Mouse (Mus musculus) right cerebral cortex, postnatal 10 days (tissue): Measurements from ENCODE around the gene Cplane1.
"Not testable (repeated sequence)": the region's sequence is repeated elsewhere in the genome, so short reads cannot be mapped to it uniquely, and the experiment has no call there.

Experiments
- DNase-seq, 2 experiments: peaks; one replicate each; pipeline ENCODE4 v3.0.0; 2021; ENCODE audit warnings: low spot score in 2 of 2

Gene Cplane1

GRCm38 (mm10) chr15:8168591-8169265, at the start of gene Cplane1:
Cplane1 (plus strand) TSS chr15:8169106.
- DNase-seq = peak; percentile 94 to 96

DNA sequence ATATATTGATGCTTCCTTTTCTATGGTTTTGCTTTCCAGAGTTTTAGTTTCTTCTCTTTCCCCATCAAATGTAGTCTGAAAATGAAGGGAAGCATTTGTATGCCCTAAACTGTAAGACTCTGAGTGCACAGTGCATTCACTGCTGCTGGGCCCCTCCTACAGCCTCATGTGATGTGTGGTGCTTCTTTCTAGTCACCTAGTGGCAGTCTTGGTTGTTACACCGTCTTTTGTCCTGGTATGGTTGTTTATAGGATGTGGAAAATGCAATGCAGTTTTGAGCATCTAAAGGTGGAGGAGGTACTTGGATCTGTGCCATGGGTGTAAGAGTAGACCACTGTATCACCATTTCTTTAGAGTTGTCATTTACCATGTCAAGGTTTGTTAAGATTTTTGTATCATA, 39.6 kb upstream of the Cplane1 start:
- no peak for DNase-seq

DNA sequence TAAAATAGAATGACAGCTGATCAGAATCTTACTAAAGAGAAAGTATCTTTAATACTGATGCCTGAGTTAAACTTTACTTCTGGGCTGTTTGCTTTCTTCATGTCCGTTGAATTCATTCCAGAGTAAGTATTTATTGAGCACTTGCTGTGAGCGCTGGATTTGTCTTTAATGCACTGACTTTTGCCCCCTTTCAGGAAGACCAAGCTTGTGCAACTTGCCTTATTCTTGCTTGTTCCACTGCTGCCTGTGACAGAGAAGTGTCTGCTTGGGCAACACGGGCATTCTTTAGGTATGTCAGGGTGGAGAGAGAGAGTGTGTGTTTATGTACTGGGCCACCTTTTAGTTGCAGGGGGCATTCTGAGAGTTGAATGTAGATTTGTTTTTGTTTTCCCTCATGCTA, 37.6 kb upstream of the Cplane1 start:
- DNase-seq = no peak

DNA sequence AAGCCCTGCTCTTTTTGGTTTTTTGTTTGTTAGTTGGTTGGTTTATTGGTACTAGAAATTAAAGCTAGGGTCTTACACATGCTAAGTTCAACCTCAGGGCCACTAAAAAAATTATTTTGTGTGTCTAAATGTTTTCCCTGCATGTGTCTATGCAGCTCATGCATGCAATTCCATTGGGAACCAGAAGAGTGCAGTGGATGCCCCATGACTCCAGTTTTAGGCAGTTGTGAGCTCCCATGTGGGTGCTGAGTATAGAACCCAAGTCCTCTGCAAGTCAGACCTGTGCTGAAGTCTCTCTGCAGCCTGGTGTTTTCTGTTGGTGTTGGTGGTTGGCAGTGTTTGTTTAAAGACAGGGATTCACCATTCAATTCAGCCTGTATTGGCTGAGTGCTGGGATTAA, 37.1 kb upstream of the Cplane1 start:
- no peak for DNase-seq

GRCm38 (mm10) chr15:8135606-8136005, 33.3 kb upstream of the Cplane1 start:
- no peak for DNase-seq

GRCm38 (mm10) chr15:8161841-8162240, 7.1 kb upstream of the Cplane1 start:
- no peak for DNase-seq

DNA sequence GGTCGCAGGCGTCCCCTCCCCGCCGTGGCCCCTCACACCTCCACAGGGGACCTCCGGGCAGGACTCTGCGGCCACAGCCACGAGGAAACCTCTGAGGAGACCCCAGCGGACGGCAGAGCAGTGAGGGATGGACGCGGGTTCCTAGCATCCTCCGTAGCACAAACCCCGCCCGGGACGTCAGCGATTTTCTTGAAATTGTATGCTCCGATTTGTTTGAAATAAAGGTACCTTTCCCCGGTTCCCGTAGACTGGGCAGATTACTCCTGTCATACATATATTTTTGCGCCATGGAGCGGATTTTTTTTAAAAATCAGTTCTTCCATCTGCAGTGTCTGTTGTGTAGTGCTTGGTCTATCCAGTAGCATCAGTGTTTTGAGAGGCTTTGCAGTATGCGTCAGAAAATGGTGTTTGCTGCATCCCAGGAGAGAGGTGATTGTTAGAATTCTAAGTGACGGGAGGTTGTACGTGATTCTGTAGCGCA, 400 bp downstream of the Cplane1 start:
- DNase-seq = peak; percentile 54 to 58

DNA sequence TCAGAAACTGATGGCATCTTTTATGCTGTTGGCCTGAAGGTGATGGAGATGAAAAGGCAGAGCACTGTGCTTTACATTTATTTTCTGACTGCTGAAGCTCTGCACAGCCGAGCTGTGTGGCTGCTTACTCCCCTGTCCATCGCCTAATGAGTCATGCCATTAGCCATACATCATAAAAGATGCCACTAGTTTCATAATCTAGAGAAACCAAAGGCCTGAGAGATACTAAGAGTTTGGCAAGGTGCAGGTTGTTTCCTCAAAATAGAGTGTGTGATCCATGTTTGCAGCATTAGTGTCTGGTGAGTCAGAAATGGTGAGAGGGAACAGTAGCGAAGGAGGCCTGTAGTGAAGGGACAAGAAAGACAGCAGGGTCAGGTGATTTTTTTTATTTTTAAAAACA, 20.7 kb downstream of the Cplane1 start:
- no peak for DNase-seq

DNA sequence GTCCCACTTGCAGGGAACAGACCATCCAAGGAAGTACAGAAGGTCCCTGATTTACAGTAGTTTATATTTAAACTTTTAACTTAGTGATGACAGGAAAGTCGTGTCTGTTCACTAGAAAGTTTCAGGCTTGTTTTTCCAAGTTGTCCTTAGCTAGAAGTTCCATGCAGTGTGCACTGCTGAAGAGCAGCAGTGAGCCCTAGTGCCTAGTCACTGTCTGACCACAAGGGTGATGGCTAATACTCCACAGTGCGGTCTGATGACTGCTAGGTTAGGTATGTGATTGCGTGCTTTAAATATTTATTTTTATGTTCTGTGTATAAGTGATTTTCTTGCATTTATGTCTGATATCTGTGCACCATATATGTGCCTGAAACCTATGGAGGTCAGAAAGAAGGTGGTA, 21.5 kb downstream of the Cplane1 start:
- DNase-seq = no peak

GRCm38 (mm10) chr15:8200317-8200716, 31.4 kb downstream of the Cplane1 start:
- no peak for DNase-seq

DNA sequence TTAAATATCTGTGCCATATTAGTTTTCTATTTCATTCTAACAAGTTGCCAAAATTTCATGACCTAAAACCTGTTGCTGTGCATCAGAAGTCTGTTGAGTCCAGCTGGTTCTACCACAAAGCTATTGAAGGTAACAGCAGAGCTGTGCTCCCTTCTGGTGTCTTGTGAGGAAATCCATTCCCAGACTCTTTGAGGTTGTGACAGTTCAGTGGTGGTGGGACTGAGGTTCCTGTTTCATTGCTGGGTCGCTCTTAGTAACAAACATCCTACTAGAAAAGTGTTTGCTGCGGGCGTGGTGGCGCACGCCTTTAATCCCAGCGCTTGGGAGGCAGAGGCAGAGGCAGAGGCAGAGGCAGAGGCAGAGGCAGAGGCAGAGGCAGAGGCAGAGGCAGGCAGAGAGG, 39.5 kb downstream of the Cplane1 start:
- no peak for DNase-seq

DNA sequence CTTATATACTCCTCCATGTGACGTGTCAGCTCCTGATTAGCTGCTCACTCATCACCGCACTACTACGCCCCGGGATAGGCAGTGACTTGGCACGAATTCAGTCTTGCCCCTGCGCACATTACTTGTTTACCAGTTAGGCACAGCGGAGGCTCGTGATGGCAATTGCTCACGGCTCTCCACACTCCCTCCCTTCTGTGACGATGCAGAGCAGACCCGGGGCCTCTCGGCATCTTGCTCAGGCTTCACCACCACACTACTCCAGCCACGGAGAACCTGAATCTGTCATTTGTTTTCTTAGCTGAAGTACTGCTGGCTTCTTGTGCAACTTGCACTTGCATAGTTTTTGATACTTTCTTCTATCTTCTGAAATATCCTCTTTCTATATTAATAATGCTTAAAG, 45.9 kb downstream of the Cplane1 start:
- DNase-seq = no peak

GRCm38 (mm10) chr15:8234167-8234566, 65.3 kb downstream of the Cplane1 start:
- not testable (repeated sequence) for DNase-seq

GRCm38 (mm10) chr15:8265946-8266345, 97.0 kb downstream of the Cplane1 start:
- no peak for DNase-seq

- no peak for DNase-seq
Observed at GRCm38 (mm10) chr15:8267211-8267610, 98.3 kb downstream of the Cplane1 start.

GRCm38 (mm10) chr15:8268231-8268630, 99.3 kb downstream of the Cplane1 start:
- no peak for DNase-seq

DNA sequence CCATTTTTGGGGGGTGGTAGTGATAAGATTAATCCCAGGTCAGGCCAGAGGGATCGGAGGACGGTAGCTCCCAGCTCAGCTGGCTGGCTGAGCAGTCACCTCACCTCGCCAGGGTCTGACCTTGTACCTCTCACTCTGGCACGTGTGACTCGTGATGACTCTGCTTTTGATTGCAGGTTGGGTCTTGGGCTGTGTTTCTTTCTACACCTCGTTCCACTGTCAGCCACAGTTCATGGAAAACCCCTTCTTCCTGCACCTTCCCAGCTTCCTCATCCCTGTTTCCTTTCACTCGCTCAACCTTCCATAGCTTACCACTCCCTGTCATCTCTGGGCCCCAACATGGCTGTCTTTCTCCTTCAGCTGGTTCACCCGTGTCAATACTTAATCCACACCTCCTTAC, 103.0 kb downstream of the Cplane1 start:
- no peak for DNase-seq

- DNase-seq = not testable (repeated sequence)
Observed at GRCm38 (mm10) chr15:8277916-8278315, 109.0 kb downstream of the Cplane1 start.

- DNase-seq = no peak
Observed at GRCm38 (mm10) chr15:8279320-8279779, 110.4 kb downstream of the Cplane1 start.

GRCm38 (mm10) chr15:8279929-8280610, 111.2 kb downstream of the Cplane1 start:
- peak; percentile 47 to 64 for DNase-seq

DNA sequence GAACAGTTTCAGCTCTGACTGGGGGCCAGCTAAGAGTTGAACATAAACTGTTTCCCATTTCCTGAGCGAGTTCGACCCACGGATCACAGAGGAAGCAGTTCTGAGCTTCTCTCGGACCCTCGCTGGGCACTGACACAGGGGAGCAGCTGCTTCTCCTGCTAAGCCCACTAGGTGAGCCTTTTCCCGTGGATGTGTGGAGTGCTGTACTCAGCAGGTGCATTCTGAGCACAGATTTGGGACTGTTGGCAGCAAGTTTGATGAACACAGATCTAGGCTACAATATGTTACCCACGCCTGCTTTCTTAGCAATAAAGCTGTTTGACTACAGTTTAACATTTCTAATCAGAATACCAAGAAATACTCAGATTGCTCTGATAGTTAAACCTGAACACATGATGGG, 112.8 kb downstream of the Cplane1 start:
- peak in 1 of 2 experiments; percentile 27 for DNase-seq

DNA sequence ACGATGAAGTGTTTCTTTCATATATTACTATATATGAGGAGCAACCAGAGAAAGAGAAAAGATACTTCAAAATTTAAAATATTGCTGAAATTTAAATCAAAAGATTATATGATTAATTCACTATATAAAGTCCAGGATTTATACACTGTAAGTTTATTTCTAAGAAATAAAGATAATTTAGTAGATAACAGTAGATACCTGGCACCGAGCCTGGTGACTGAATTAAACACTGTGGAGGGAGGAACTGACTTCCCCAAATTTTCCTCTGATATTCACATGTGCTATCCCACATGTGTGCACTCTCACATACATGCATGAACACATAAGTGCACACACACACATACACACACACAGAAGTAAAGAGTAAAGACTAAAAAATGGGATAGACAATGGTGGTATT, 113.2 kb downstream of the Cplane1 start:
- no peak for DNase-seq

GRCm38 (mm10) chr15:8291251-8291650, 122.3 kb downstream of the Cplane1 start:
- no peak for DNase-seq
